Mouse (Mus musculus) megakaryocyte, embryonic 14.5 days (primary cell): ENCODE results near the gene Stoml3.

Experiments
- FLI1 ChIP-seq: IDR thresholded peaks from 2 replicates; pipeline ENCODE4 v1.6.1; 2012; ENCODE audit warnings: low read length, inconsistent platforms, mixed read lengths
- GATA1 ChIP-seq: IDR thresholded peaks from 3 replicates; pipeline ENCODE4 v1.6.1; 2012; ENCODE audit warnings: mixed read lengths, low read length, inconsistent platforms, borderline replicate concordance

DNA sequence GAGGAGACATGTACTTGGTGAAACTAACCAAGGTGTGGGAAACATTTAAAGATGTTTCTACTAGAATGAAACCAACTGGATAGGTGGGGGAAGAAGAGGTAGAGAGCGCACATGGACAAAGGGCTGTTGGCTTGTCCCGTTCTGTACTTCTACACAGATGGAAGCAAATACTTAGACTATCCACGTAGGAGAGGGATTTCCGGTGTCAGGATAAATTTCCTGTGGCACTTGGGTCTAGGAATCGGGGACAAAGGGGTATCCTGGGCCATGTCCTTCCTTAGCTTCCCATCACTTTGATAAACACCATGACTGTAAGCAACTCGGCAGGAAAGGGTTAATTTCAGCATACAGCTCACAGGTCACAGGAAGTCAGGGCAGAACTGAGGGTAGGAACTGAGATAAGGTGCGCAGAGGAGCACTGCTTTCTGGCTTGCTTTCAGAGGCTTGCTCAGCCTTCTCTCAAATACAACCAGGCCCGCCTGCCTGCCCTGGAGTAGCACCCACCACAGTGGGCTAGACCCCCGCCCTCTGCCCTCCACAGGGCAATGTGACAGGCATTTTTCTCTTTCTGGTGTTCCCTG lies 1.4 kb upstream of the Stoml3 start:
- no peak for TF ChIP-seq GATA1
- no peak for TF ChIP-seq FLI1
